Mouse (Mus musculus) neural tube, embryonic 14.5 days (tissue): ENCODE measurements around the gene Uts2b. TPM values are rescaled to one million over a fixed set of nuclear protein-coding genes. Genes with fewer than 3 reads are reported as not detected.
"Not testable (repeated sequence)": the region's sequence is repeated elsewhere in the genome, so short reads cannot be mapped to it uniquely, and the experiment has no call there.

Experiments used
- ATAC-seq: fragments of 200-750 bp; cut with Nextera tagmentation; 2 replicates; pipeline ENCODE4 v1.8.0; 2017; ENCODE audit warnings: low read depth, mild to moderate bottlenecking, moderate TSS enrichment, moderate library complexity
- H3K27ac ChIP-seq: fragments of 300-500 bp; sonication (generic); 2 replicates; pipeline ENCODE4 v1.5.1; 2014; ENCODE audit warnings: low read depth, mild to moderate bottlenecking, control low read depth, low read length, moderate library complexity, mixed read lengths
- H3K27me3 ChIP-seq: fragments of 300-500 bp; sonication (generic); 2 replicates; pipeline ENCODE4 v1.6.1; 2014; ENCODE audit warnings: low read length; ENCODE audit not compliant: control insufficient read depth, insufficient read depth
- H3K36me3 ChIP-seq: fragments of 300-500 bp; sonication (generic); 2 replicates; pipeline ENCODE4 v1.6.1; 2014; ENCODE audit warnings: low read length, mixed read lengths; ENCODE audit not compliant: control insufficient read depth, insufficient read depth
- H3K4me1 ChIP-seq: fragments of 300-500 bp; sonication (generic); 2 replicates; pipeline ENCODE4 v1.6.1; 2014; ENCODE audit warnings: low read length; ENCODE audit not compliant: control insufficient read depth, insufficient read depth
- H3K4me2 ChIP-seq: fragments of 300-500 bp; sonication (generic); 2 replicates; pipeline ENCODE4 v1.6.1; 2014; ENCODE audit warnings: mild to moderate bottlenecking, low read depth, low read length, control low read depth
- H3K4me3 ChIP-seq: fragments of 300-500 bp; sonication (generic); 2 replicates; pipeline ENCODE4 v1.5.1; 2014; ENCODE audit warnings: low read depth, low read length, control low read depth, mixed read lengths
- H3K9ac ChIP-seq: fragments of 300-500 bp; sonication (generic); replicated peaks from 2 replicates; pipeline ENCODE4 v1.6.1; 2014; ENCODE audit warnings: low read depth, mild to moderate bottlenecking, control low read depth, low read length, mixed read lengths
- H3K9me3 ChIP-seq: fragments of 300-500 bp; sonication (generic); 2 replicates; pipeline ENCODE4 v1.6.1; 2016; ENCODE audit warnings: low read length; ENCODE audit not compliant: control insufficient read depth
- WGBS: fragments of 180-500 bp; shearing (Covaris S2); extraction: QIAGEN DNeasy Blood & Tissue Kit; methylation state at CpG from one replicate; pipeline ENCODE4 v1.1.7; 2014; 5-methylcytosine and 5-hydroxymethylcytosine counted together
- polyA plus RNA-seq: library from polyadenylated mRNA; unstranded; fragments of >200 nt; fragmentation: Nextera tagmentation; extraction: Ambion mirVana; gene quantifications from 2 replicates; pipeline ENCODE4 v1.2.1, GENCODE M21; 2014

The Uts2b gene
- polyA plus RNA-seq, 1 experiment from 2014 or later: 39.5 TPM

DNA sequence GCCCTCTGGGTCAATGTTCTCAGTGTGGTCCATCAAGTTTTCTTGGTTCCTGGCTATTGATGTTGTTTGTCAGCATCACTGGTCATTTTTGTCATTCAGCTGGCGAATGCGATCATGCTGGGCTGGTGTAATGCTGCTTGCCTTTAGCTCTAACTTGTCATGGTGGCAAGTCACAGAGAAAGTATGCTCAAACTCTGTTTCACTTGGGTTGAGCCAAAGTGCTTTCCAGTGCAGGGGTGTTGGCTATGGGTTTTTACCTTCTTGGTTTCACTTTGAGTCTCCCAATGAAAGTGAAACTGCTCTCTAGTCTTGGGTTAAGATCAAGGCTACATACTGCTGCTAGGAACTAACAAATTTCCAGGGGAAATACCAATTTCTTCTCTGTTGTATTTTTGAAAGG lies 20.8 kb downstream of the Uts2b start:
- no peaks in the 10 kb centered on the region for H3K36me3 ChIP-seq
- ATAC-seq: no peak
- no peak overlapping the region for H3K9ac ChIP-seq
- H3K4me1 ChIP-seq: no peaks in the 10 kb centered on the region
- H3K4me3 ChIP-seq: no peak overlapping the region
- no peak overlapping the region for H3K4me2 ChIP-seq
- no peaks in the 10 kb centered on the region for H3K27me3 ChIP-seq
- WGBS: 90% methylated on average over 2 of the region's 2 CpGs
- H3K27ac ChIP-seq: no peak overlapping the region
- no peaks in the 10 kb centered on the region for H3K9me3 ChIP-seq

DNA sequence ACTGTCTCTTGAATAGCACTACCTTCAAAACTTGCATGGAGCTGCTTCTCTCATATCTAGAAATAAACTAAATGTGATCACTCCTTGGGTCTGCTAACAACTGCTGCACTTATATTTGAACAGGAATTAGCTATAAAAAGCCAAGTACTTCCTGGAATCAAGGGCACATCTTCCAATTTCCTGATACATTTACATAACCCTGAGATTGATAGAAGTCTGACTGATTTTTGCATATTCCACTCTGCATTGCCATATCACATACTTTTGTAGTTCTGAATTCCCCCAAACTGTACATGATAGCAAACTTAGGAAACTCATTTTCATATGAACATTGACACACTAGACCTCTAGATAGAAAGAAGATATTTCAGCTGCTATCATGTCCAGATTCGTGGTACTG lies 21.7 kb downstream of the Uts2b start:
- 70% methylated on average over 1 of the region's 1 CpGs for WGBS
- no peak for ATAC-seq
- H3K4me2 ChIP-seq: no peak overlapping the region
- H3K36me3 ChIP-seq: no peaks in the 10 kb centered on the region
- no peaks in the 10 kb centered on the region for H3K27me3 ChIP-seq
- H3K9ac ChIP-seq: no peak overlapping the region
- H3K27ac ChIP-seq: no peak overlapping the region
- H3K4me3 ChIP-seq: no peak overlapping the region
- no peaks in the 10 kb centered on the region for H3K4me1 ChIP-seq
- no peaks in the 10 kb centered on the region for H3K9me3 ChIP-seq

DNA sequence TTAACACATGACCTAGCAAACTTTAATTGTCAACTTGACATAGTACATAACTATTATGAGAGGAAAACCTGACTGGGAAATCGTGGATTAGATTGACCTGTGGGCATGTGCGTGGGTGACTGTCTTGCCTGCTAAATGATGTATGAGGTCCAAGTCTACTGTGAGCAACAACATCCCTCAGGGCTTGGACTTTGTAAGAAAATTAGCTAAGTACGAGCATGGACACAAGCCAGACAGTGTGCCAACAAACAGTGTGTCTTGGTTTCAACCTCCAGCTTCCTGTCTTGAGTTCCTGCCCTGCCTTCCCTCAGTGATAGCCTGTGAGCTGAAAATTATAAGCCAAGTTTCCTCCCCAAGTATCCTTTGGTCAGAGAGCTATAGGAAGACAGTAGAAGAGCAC lies 22.5 kb downstream of the Uts2b start:
- no peak for ATAC-seq
- H3K4me1 ChIP-seq: no peaks in the 10 kb centered on the region
- no peaks in the 10 kb centered on the region for H3K27me3 ChIP-seq
- no peak overlapping the region for H3K27ac ChIP-seq
- H3K4me3 ChIP-seq: no peak overlapping the region
- H3K9me3 ChIP-seq: no peaks in the 10 kb centered on the region
- no peak overlapping the region for H3K9ac ChIP-seq
- H3K4me2 ChIP-seq: no peak overlapping the region
- WGBS: 83% methylated on average over 3 of the region's 3 CpGs
- H3K36me3 ChIP-seq: no peaks in the 10 kb centered on the region

DNA sequence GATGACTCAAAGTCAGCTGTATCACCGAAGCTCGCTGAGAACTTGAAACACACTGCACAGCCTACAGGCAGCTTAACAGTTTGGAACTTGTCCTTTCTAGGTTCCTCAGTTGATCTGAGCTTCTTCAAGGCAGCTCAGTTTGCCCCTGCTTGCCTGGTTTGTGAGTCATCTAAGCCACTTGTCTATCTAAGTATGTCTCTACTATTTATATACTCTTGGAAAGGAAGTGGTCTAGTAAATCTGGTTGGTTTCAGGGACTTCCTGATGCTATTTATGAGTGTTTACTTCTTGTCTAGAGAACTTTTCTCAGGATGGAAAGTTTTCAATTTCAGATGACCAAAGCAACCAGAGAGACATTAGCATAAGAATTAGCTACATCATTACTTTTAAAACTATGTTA lies 43.6 kb downstream of the Uts2b start:
- no peaks in the 10 kb centered on the region for H3K36me3 ChIP-seq
- no peak overlapping the region for H3K4me2 ChIP-seq
- H3K27me3 ChIP-seq: no peaks in the 10 kb centered on the region
- no peak overlapping the region for H3K9ac ChIP-seq
- WGBS: 98% methylated on average over 2 of the region's 2 CpGs
- no peak overlapping the region for H3K27ac ChIP-seq
- no peaks in the 10 kb centered on the region for H3K4me1 ChIP-seq
- ATAC-seq: no peak
- no peak overlapping the region for H3K4me3 ChIP-seq
- H3K9me3 ChIP-seq: no peaks in the 10 kb centered on the region

DNA sequence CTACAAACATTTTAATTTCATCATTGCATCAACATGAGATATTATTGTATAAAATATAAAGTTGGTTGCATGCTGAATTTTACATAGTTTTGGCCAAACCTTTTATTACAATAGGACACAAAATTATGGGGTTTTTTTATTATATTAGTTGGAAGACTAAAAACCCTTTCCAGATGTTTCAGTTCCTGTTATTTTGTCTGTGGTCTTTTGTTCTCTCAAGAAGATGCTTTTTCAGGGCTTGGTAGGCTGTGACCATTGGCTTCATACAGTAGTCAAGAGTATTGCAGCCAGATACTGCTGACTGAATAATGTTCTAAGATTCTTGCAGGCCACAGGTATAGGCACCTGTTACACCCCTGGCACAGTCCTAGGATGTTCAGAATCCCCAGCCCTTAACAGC lies 48.0 kb downstream of the Uts2b start:
- no peak overlapping the region for H3K27ac ChIP-seq
- H3K4me1 ChIP-seq: no peaks in the 10 kb centered on the region
- no peaks in the 10 kb centered on the region for H3K36me3 ChIP-seq
- no peaks in the 10 kb centered on the region for H3K27me3 ChIP-seq
- H3K9ac ChIP-seq: no peak overlapping the region
- H3K9me3 ChIP-seq: no peaks in the 10 kb centered on the region
- H3K4me3 ChIP-seq: no peak overlapping the region
- no peak overlapping the region for H3K4me2 ChIP-seq
- ATAC-seq: no peak

DNA sequence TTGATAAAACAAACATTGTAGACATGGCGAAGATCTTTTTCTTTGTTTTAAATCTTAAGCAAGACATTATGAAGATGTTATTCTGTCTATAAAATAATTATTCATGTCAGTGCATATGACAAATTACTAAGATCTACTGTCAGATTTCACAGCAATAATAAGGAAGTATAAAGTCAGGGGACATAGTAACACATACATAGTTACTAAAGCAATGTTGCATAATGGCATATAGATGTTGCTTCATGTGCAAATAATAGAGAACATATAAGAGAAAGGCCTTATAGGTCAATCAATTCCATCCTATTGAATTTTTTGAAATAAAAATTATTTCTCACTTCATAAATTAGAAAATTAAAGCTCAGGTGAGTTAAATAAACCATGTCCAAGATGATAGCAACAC lies 50.9 kb downstream of the Uts2b start:
- WGBS: 92% methylated on average over 1 of the region's 1 CpGs
- ATAC-seq: no peak
- no peak overlapping the region for H3K27ac ChIP-seq

DNA sequence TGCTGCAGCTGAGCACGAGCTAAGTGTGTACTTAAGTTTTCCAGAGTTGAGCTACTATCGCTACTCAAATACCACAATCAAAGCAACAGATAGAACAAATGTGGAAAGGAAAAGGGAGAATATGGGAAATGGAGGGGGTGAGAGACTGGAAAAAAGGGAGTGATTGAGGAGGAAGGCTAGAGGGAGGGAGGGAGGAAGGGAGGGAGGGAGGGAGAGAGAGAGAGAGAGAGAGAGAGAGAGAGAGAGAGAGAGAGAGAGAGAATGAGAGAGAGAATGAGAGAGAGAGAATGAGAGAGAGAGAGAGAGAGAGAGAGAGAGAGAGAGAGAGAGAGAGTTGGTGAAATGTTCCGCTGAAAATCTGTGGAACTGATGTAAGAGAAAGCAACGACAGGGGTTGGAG lies 62.9 kb downstream of the Uts2b start, which contains the start of gene Ostn:
Ostn (plus strand) TSS at position 301 of the 400 bp plus-strand sequence.
- WGBS: 77% methylated on average over 4 of the region's 4 CpGs
- not testable (repeated sequence) for H3K9ac ChIP-seq, H3K9me3 ChIP-seq, H3K36me3 ChIP-seq, H3K27ac ChIP-seq, H3K27me3 ChIP-seq, H3K4me3 ChIP-seq, H3K4me1 ChIP-seq, ATAC-seq, H3K4me2 ChIP-seq

More for the DNA sequence above, 50.9 kb downstream of the Uts2b start:
- Histone ChIP-seq H3K36me3 (no peaks in the 10 kb centered on the region), H3K9ac (no peak overlapping the region), H3K4me3 (no peak overlapping the region), H3K4me1 (no peaks in the 10 kb centered on the region), H3K9me3 (no peaks in the 10 kb centered on the region), H3K27me3 (no peaks in the 10 kb centered on the region), H3K4me2 (no peak overlapping the region)

Other genes with a start within 250 kb of the Uts2b start
- not detected in 2 replicates for gene Ostn, start 62.8 kb downstream of the Uts2b start, polyA plus RNA-seq
- 69.3 and 79.6 TPM in 2 replicates for gene Ccdc50, start 18.6 kb upstream of the Uts2b start, polyA plus RNA-seq